Mouse (Mus musculus) c-Kit-positive CD71-positive TER-119-positive erythroid progenitor cells, embryonic 14.5 days (primary cell): ENCODE data around the gene Leng1.

Source experiments
- DNase-seq: peaks from one replicate; pipeline ENCODE4 v3.0.0-alpha.2; 2013; ENCODE audit warnings: low spot score

Gene Leng1

GRCm38 (mm10) chr7:3691919-3692318 is 26.3 kb upstream of the Leng1 start:
- no peak for DNase-seq

- DNase-seq: no peak
These were observed 20.0 kb upstream of the Leng1 start for GRCm38 (mm10) chr7:3685400-3686187.

DNA sequence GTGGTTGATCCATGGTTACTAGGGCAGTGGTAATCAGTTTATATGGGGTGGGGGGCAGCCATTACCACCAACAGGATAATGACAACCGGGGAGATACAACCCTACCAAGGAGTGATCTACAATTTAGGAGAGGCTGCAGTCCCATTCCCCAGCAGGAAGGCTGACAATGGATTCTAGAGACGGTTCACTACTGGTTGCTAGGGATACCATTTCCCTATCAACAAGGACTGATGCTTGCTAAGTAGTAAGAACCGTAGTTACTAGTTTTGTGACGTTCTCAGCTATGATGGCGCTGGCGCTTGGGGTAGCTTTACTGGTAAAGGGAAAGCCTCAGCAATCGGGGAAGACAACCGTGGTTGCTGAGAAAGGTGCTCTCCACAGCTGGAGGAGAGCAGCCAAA is 19.1 kb upstream of the Leng1 start:
- no peak for DNase-seq

DNA sequence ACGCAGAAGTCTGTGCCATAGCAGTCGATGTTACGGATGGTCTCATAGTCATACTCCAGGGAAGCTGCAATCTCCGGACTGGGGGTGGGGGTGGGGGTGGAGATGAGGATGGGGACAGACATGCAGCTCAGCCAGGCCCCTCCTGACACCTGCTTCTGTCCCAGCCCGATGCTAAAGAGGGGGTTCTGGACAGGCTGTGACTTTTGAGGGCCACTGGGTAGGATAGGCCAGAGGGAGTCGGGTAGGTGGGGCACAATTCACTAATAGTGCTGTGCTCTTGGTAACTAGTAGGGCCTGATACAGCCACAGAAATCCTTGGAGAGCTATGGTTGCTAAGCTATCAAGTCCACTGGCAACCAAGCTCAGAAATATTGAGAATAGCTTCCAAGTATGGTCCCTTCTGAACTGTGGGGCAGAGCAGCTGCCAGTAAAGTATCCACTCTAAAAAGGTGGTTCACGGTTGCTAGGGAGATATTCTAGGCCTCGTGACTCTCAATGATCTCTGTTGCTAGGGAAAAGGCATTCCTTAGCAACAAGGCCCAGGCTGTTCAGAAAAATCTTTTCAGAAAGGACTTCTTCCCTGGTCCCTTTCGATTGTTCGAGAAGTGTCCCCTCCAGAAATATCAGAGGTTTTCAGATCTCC is 18.4 kb upstream of the Leng1 start:
- DNase-seq: no peak

GRCm38 (mm10) chr7:3677342-3677741 is 11.7 kb upstream of the Leng1 start, which contains the start of gene Tmc4:
Gene Tmc4 (minus strand): TSS chr7:3677553.
- no peak for DNase-seq

DNA sequence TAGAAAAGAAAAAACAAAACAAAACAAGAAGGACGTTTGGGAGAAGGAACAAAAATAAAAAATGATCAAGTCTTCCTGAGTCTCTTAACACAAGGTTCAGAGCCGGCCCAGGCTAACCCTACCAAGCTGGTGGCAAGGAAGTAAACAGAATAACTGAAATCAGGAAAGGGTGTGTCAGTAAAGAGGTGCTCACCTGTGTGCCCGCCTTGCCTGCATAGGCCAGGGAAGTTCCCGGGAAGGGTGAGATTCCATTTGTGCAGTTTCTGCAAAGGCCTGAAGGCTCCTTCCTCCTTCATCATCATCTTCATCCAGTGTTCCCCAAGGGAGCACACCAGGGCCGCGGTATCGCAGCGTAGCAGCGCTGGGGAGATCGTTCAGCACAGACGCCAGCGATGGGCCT is 10.7 kb upstream of the Leng1 start:
- no peak for DNase-seq

DNA sequence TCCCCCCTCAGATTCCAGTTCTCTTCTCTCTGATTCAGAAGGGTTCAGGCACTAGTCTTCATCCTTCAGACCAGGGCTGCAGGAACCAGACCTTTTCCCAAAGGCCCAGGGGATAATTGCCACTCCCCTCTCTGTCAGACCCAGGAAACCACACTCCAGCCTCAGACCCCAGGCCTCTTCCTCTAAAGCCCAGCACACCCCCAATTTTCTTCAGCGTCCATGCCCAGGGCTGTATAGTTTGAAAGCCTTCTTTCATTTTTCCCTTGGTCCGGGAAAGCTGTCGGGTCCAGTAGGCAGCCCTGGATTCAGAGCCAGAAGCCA is 9.5 kb upstream of the Leng1 start:
- no peak for DNase-seq

GRCm38 (mm10) chr7:3674507-3675227 is 9.0 kb upstream of the Leng1 start:
- DNase-seq: peak; percentile 79

- DNase-seq: peak; percentile 65
These were observed 1.3 kb upstream of the Leng1 start for GRCm38 (mm10) chr7:3666921-3667391.

DNA sequence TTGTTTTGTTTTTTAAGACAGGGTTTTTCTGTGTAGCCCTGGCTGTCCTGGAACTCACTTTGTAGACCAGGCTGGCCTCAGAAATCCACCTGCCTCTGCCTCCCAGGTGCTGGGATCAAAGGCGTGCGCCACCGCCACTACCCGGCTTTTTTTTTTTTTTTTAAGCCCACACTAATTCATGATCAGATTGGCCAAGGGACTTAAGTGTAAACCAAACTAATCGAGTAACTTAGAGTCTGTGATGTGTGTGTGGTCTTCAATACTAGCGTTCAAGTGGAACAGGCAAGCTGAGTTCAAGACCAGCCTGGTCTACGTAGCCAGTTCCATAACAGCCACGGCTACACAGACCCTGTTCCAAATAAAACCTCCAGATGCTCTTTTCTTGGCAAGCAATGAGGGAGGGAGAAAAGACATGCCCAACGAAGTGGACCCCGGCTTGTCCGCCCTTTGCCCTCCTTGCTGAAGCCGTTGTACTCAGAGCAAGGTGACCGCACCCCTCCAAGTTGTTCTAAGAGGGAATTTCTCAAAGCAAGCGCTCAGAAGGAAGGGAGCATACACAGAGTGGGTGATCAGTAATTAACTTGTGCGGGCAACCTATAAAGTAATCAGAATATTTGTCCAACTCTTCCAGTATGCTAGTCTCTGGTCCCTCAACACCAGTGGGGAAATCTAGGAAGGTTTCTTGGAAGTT is 971 bp downstream of the Leng1 start:
- DNase-seq: no peak

DNA sequence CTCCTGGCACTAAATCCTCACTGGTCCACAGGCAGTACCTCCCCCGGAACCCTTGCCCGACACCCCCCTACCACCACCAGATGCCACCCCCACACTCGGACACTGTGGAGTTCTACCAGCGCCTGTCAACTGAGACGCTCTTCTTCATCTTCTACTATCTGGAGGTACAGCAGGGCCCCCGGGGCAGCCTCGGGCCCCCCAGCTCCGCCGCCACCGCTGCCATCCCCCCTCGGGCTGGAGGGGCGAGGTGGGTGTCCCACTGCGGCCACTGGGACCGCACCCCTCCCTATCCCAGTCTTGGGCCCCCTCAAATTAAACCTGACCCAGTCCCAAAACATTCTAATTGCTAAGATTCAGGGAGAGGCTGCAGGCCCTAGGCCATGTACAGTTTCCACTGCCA is 7.1 kb downstream of the Leng1 start:
- DNase-seq: no peak

GRCm38 (mm10) chr7:3656966-3657365 is 8.7 kb downstream of the Leng1 start:
- DNase-seq: no peak

GRCm38 (mm10) chr7:3646641-3647040 is 19.0 kb downstream of the Leng1 start:
- DNase-seq: peak; percentile 15

DNA sequence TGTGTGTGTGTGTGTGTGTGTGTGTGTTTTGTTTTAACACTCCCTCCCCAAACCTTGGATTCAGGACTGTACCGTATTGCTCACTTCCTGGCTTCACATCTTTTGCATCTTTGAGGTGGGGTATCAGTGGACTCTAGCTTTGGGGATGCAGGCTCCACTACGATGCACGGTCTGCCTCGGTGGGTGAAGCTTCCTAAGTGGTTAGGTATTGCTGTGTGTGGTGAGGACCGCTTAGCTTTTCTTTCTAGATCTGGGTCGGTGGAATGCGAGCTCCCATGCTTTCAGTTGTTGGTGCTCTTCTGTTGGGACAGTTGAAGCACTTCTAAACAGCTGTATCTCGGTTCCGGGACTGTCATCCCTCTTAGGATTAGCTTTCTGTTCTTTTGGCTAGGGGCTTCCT is 19.5 kb downstream of the Leng1 start:
- DNase-seq: peak; percentile 13

- no peak for DNase-seq
These were observed 20.1 kb downstream of the Leng1 start for GRCm38 (mm10) chr7:3645488-3646025.

DNA sequence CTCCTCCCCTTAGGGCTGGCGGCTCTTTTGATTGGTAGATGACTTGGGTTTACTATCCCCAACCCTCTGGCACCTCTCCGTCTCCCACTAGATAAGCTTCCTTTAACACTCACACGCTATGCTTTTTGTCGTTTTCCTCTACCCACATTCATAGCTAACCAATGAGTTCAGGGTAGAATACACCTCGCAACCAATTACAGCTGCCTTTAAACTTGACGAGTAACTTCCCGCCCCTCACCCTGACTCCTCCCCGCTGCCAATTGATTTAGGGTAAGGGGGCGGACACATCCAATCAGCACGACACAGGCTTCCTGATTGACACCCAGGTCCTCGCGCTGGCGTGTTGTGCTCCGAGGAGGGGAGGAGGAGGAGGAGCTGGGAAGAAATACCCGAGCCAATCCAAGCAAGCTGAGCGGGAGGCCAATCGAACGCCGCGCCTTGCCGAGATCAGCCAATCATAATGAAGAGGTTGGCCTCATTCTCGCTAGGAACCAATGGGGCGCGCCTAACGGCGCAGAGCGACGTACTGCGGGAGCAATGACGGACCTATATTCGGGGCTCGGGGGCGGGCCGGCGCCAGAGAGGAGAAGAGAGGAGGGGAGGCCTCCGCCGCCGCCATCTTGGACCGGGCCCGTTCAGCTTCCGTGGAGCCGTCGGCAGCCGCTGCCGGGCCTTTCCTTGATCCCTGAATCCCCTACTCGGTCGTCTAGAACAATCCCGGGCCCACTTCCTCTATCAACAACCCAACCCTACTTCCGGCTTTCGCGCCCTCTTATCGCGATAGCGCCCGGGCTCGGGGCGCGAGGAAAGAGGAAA is 20.8 kb downstream of the Leng1 start, which contains the start of gene Cnot3:
Gene Cnot3, plus strand, starts transcription at position 597 of the 816 bp plus-strand sequence.
- peak; percentile 98 for DNase-seq

DNA sequence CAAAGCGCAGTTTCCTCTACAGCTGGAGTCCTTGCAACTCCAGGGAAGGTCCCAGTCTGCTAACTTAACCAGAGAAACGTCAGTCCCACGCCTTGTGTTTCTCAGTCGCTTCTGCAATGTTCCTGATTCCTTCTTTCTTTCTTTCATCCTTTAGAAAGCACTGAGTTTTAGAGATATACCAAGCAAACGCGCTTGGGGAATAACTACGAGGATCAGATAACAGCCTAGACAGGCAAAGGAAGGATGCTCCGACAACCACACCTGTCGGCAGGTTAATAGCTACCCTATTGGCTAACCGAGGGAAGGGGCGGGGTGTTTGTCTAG is 21.3 kb downstream of the Leng1 start:
- no peak for DNase-seq

GRCm38 (mm10) chr7:3643843-3644242 is 21.8 kb downstream of the Leng1 start:
- no peak for DNase-seq

GRCm38 (mm10) chr7:3643412-3643811 is 22.2 kb downstream of the Leng1 start:
- no peak for DNase-seq

DNA sequence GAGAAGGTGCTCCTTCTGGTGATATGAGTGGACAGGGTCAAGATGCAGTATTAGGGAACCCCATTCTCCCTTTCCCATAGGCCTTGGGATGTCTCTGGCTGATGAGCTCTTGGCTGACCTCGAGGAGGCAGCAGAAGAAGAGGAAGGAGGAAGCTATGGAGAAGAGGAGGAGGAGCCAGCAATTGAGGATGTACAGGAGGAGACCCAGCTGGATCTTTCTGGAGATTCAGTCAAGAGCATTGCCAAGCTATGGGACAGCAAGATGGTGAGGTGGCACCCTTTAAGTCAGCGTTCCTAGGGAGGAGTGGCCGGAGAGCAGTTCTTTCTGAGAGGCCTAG is 35.2 kb downstream of the Leng1 start:
- DNase-seq: no peak
